Mouse (Mus musculus) left cerebral cortex, postnatal 14 days (tissue): ENCODE measurements around the gene Ccdc80. TPM values are rescaled to one million over a fixed set of nuclear protein-coding genes. Genes with fewer than 3 reads are reported as not detected.
A peak's percentile ranks its signal among the peaks of the same experiment; 100 is the strongest.

Source experiments
- DNase-seq, 2 experiments: peaks; one replicate each; pipeline ENCODE4 v3.0.0; 2021 to 2022; ENCODE audit warnings: low spot score in 2 of 2, mixed read lengths in 1 of 2
- intact Hi-C: fragments of 180-260 bp; cut with DNase I; formaldehyde crosslinking; loops from one replicate; pipeline ENCODE4 v1.15.1; 2025
- long read RNA-seq, 2 experiments: library from polyadenylated mRNA; stranded (forward); transcript quantifications; one replicate each; pipeline ENCODE4 v2.0.0; 2021
- total RNA-seq, 2 experiments: library from RNA; stranded (reverse); gene quantifications; 2 replicates each; pipeline ENCODE4 v1.2.3; 2021

Ccdc80 gene
- 10 to 100 TPM in 1 of 2 experiments, 1 to 10 TPM in 1; 8.9 to 10.9 TPM for total RNA-seq
- long read RNA-seq, experiment 1, partial matches to known transcripts = 12 of 16 reads
- long read RNA-seq, experiment 1, other reads (novel, unspliced or antisense) = 0 of 16 reads
- long read RNA-seq, experiment 2, full-length matches to known transcripts = 9 of 14 reads
- long read RNA-seq, experiment 2, partial matches to known transcripts = 5 of 14 reads
- long read RNA-seq, experiment 2, other reads (novel, unspliced or antisense) = 0 of 14 reads

GRCm38 (mm10) chr16:45093137-45093731 lies at the start of gene Ccdc80:
TSS of gene Ccdc80 (plus strand) at chr16:45093402.
- DNase-seq = peak in 1 of 2 experiments; percentile 38
- intact Hi-C loops = loop anchor here (10.0 kb wide), 2 partner anchors 128 to 368 kb away; partner anchors contain the start of gene Nepro

- intact Hi-C loops = no loop called here
- DNase-seq = no peak
These were observed 48.4 kb upstream of the Ccdc80 start for GRCm38 (mm10) chr16:45044844-45045243.

- intact Hi-C loops = no loop called here
These were observed 36.0 kb upstream of the Ccdc80 start for GRCm38 (mm10) chr16:45057222-45057621.

DNA sequence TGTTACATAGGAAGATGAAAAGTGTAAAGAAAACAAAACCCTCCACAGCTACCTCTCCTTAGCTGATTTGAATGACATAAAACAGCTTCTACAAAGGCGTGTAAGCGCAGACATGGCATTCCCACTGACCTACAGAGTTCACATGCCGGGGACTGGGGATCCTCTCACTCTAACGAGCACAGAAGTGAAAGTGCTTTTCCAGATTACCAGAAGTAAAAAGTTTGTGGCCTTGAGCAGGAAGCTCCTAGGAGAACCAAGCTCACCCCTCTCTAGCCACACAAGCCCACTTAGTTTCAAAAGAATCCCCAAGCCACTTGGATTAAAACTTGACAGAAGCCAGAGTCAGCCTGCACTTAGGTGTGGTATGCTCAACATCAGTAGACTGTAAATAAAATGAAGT lies 35.3 kb upstream of the Ccdc80 start:
- intact Hi-C loops = no loop called here
- no peak for DNase-seq

More at GRCm38 (mm10) chr16:45057222-45057621, 36.0 kb upstream of the Ccdc80 start:
- no peak for DNase-seq

- intact Hi-C loops = no loop called here
- DNase-seq = no peak
These were observed 32.1 kb upstream of the Ccdc80 start for GRCm38 (mm10) chr16:45061140-45061539.

GRCm38 (mm10) chr16:45070383-45071083 lies 22.7 kb upstream of the Ccdc80 start:
- peak in 1 of 2 experiments; percentile 40 for DNase-seq
- intact Hi-C loops = no loop called here

- DNase-seq = no peak
- intact Hi-C loops = no loop called here
These were observed 21.8 kb upstream of the Ccdc80 start for GRCm38 (mm10) chr16:45071424-45071823.

- intact Hi-C loops = no loop called here
- no peak for DNase-seq
These were observed 15.6 kb upstream of the Ccdc80 start for GRCm38 (mm10) chr16:45077517-45078080.

DNA sequence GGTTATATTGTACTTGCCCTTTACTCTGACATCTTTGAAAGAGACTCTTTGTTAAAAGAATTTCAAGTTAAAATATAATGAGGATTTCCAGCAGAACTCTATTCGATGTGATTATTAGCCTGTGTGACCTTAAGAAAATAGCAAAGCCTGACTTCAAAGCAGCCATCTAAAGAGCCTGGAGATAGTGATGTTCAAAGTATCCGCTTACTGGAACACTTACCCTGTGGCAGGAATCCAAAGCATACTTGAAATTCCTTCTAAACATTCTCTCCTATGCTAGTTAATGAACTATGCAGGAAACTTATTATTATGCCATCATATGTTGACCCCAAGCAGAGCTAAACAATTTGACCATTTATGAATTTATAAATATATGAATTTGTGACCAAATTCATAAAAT lies 13.9 kb upstream of the Ccdc80 start:
- intact Hi-C loops = no loop called here
- DNase-seq = no peak

- intact Hi-C loops = loop anchor here (2.0 kb wide), 1 partner anchor 320 kb away; no protein-coding TSS in a partner anchor
- no peak for DNase-seq
These were observed 4.4 kb upstream of the Ccdc80 start for GRCm38 (mm10) chr16:45088842-45089241.

DNA sequence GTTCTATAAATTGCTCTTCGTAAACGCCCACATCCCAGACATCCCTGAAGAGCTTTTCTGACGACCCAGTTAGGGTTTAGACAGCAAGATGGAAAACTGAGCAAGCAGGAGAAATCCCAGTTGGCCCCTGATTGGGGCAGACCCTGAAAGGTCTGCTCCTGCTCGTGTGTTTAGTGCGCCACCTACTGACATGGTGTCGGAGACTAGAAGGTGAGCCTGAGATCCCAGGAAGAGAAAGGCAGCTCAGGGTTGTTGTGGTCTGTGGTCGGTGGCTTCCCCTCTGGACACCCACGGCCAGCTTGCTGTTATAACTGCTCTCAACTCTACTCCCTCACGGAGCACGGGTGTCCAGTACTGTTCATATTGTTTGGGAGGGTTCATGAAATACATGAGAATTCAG lies 3.2 kb upstream of the Ccdc80 start:
- intact Hi-C loops = loop anchor here (10.0 kb wide), 2 partner anchors 125 to 365 kb away; partner anchors contain the start of gene Nepro

GRCm38 (mm10) chr16:45094136-45094756 lies 1.0 kb downstream of the Ccdc80 start:
- no peak for DNase-seq
- intact Hi-C loops = loop anchor here (10.0 kb wide), 2 partner anchors 129 to 369 kb away; partner anchors contain the start of gene Nepro

More for the DNA sequence above, 3.2 kb upstream of the Ccdc80 start:
- DNase-seq = peak; percentile 72 to 83

- no peak for DNase-seq
- intact Hi-C loops = loop anchor here (10.0 kb wide), 2 partner anchors 130 to 370 kb away; partner anchors contain the start of gene Nepro
These were observed 1.8 kb downstream of the Ccdc80 start for GRCm38 (mm10) chr16:45095030-45095429.

DNA sequence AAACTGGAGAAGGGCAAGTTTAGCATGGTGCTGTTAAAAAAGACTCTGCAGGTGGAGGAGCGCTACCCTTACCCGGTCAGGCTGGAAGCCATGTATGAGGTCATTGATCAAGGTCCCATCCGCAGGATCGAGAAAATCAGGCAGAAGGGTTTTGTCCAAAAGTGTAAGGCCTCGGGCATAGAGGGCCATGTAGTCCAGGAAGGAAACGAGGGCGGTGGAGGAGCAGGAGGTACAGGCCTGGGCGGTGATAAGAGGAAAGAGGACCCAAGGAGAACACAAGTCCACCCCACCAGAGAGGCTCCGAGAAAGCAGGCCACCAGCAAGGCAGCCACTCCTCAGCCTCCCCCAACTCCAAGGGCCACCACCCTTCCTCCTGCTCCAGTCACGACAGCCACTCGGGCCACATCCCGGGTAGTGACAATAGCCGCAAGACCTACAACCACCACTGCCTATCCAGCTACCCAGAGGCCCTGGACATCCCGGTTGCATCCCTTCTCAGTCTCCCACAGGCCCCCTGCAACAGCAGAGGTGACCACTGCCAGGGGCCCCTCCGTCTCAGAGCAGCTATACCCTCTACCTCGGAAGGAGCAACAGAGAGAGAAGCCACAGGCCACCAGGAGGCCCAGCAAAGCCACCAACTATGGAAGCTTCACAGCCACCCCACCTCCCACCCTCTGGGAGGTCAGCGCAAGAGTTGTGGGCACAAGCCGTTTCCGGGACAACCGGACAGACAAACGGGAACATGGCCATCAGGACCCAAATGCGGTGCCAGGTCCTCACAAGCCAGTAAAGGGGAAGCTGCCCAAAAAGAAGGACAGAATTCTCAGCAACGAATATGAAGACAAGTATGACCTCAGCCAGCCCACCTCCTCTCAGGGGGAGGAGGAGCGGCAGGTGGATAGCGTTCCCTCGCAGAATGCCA lies 2.6 kb downstream of the Ccdc80 start:
- intact Hi-C loops = loop anchor here (10.0 kb wide), 2 partner anchors 131 to 371 kb away; partner anchors contain the start of gene Nepro
- peak; percentile 32 to 36 for DNase-seq

DNA sequence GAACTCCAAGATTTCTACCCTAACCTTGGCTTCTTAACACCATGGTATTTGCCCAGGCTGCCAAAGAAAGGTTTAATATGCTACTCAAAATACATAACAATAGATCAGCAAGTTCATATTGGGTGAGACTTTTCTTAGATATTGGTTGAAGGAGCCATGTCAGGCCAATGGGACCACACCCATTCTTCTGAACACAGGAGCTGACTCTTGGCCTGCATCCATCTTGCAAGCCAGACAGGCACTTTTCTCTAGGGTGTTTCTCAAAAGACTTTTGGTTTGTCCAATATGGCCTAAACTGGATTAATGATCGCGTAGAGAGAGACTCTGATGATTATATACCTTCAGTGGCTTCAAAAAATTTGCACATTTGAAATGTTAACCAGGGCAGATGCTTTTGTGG lies 4.3 kb downstream of the Ccdc80 start:
- DNase-seq = no peak
- intact Hi-C loops = loop anchor here (10.0 kb wide), 2 partner anchors 133 to 373 kb away; partner anchors contain the start of gene Nepro

DNA sequence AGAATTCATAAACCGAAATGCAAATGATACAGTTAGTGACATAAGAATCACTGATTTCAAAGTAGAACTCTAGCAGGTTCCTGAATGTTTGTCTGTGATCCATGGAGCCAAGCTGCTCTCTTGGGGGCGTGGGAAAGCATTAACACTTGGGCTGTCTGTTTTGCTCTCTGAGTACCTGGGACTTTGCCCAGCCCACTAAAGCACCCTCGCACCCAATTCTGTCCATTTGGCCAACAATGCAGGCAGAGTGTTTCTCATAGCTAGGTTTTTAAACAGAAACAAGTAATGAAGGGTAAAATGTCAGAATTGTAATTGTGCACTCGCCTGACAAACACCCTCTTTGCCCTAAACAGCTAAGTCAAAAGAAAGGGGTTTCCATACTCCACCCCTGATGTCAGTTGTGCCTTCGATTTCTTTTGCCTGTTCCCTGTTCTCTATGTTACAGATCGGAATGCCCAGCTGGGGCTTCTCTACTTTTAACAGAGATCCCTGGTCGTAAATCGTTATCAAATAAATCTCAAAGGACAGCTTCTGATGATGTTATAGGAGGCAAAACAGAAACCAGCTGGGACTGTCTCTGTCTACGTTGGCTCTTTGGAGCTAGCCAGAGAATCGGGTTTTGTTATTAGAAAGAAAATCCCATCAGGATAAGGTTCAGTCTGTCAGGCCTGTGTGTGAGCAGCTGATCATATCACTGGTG lies 5.1 kb downstream of the Ccdc80 start:
- intact Hi-C loops = loop anchor here (10.0 kb wide), 2 partner anchors 134 to 374 kb away; partner anchors contain the start of gene Nepro
- DNase-seq = no peak

DNA sequence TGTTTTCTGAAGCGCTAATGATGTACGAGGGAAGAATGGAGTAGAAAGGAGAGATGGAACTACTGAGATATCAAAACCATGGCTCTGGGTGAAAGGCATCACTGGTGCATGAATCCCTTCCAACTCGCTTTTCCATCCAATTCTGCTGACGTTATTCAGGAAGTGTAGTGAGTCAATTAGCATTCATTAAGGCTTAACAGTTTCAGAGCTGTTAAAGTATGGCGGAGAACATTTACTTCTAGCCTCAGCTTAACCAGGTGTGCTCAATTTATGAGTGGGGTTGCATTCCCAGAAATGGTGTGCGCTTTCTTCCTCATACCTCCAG lies 5.6 kb downstream of the Ccdc80 start:
- DNase-seq = no peak
- intact Hi-C loops = loop anchor here (10.0 kb wide), 2 partner anchors 134 to 374 kb away; partner anchors contain the start of gene Nepro

DNA sequence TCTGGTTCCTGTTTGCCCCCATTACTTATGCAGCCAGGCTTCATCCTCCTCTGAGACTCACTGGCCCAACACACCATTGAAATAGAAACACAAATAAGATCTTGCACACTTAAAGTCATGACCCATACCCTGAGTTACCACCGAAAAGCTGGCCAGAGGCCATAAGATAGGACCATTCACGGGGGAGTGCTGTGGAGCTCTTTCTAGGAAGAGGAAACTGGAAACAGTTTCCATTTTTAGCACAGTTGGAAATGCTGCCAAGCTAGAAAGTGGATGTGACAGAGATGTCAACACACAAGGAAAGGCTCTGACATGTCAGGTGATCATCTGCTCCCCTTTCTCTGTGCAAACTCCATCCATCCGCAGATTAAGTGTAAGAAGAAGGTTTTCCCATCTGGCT lies 7.7 kb downstream of the Ccdc80 start:
- DNase-seq = no peak
- intact Hi-C loops = no loop called here
